In genomic region chr4:62695946-62696345, GRCm38 (mm10) we compare ENCODE assay signal across 8 mouse cellular contexts.
DNase-seq lines count a peak whose midpoint lies in the region; ATAC-seq and TF ChIP-seq lines count a peak whose summit lies in the region.

No protein-coding gene starts in this region.

- peaks cover 49% of the 10 kb centered on the region for H3K4me1 ChIP-seq in kidney, embryonic 16.5 days (ENCODE audit: insufficient read depth, low read length)
- peaks cover 10% of the 10 kb centered on the region; the same call in 1 of the 2 replicates for H3K4me1 ChIP-seq in stomach, postnatal 0 days (replicated peaks; ENCODE audit: control insufficient read depth, insufficient read depth)

- peak; percentile 29; the same call in 1 of the 2 replicates for ATAC-seq in granulocyte monocyte progenitor cell, adult 5-6 weeks (replicated peaks; ENCODE audit: poor library complexity, severe bottlenecking)
- no peak for ATAC-seq in kidney, embryonic 16.5 days (ENCODE audit: low FRiP score, low TSS enrichment)
- no peak for ATAC-seq in stomach, postnatal 0 days (ENCODE audit: low FRiP score, low TSS enrichment)

- H3K27ac ChIP-seq in kidney, embryonic 16.5 days (ENCODE audit: low read length): peak overlapping the region; percentile 30; the same call in 1 of the 2 replicates
- H3K27ac ChIP-seq in stomach, postnatal 0 days (replicated peaks): no peak overlapping the region

- peak; percentile 88 for TF ChIP-seq CTCF in stomach, postnatal 0 days (IDR thresholded peaks at IDR 0.05; ENCODE audit: low read depth)

- WGBS in kidney, embryonic 16.5 days: 72% methylated on average over 13 of the region's 13 CpGs
- 66% methylated on average over 13 of the region's 13 CpGs for WGBS in stomach, postnatal 0 days

- H3K9me3 ChIP-seq in kidney, embryonic 16.5 days (ENCODE audit: low read length): no peaks in the 10 kb centered on the region
- no peaks in the 10 kb centered on the region for H3K9me3 ChIP-seq in stomach, postnatal 0 days (ENCODE audit: control insufficient read depth, low read length)

- H3K4me3 ChIP-seq in kidney, embryonic 16.5 days (ENCODE audit: low read length): no peak overlapping the region
- no peak overlapping the region for H3K4me3 ChIP-seq in stomach, postnatal 0 days (ENCODE audit: low read depth, low read length)

- H3K36me3 ChIP-seq in kidney, embryonic 16.5 days (ENCODE audit: insufficient read depth, low read length): peaks cover 28% of the 10 kb centered on the region
- peaks cover 8% of the 10 kb centered on the region; the same call in 1 of the 2 replicates for H3K36me3 ChIP-seq in stomach, postnatal 0 days (ENCODE audit: control insufficient read depth, insufficient read depth, low read length)

- DNase-seq in gastrocnemius, adult 18-20 months (ENCODE audit: low spot score): peak; percentile 75
- DNase-seq in gastrocnemius, postnatal 36 days: no peak
- peak; percentile 82 for DNase-seq in CD4-positive helper T cell, adult 2 months (ENCODE audit: low read depth, low spot score)
- peak; percentile 50 for DNase-seq in c-Kit-positive CD71-positive TER-119-negative erythroid progenitor cells, embryonic 14.5 days (ENCODE audit: low read depth)
- DNase-seq in lung, postnatal 14 days: peak; percentile 76
- peak; percentile 60 for DNase-seq in stomach, postnatal 0 days (ENCODE audit: low spot score)

- no peak overlapping the region for H3K4me2 ChIP-seq in kidney, embryonic 16.5 days (replicated peaks; ENCODE audit: low read depth, low read length)
- no peak overlapping the region for H3K4me2 ChIP-seq in stomach, postnatal 0 days (replicated peaks; ENCODE audit: low read depth)

- TF ChIP-seq EP300 in stomach, postnatal 0 days (optimal IDR thresholded peaks at IDR 0.05): no peak

- no peak overlapping the region for H3K9ac ChIP-seq in kidney, embryonic 16.5 days (replicated peaks; ENCODE audit: low read length)
- H3K9ac ChIP-seq in stomach, postnatal 0 days (ENCODE audit: low read length): no peak overlapping the region

- H3K27me3 ChIP-seq in kidney, embryonic 16.5 days (ENCODE audit: insufficient read depth, low read length): no peaks in the 10 kb centered on the region
- no peaks in the 10 kb centered on the region for H3K27me3 ChIP-seq in stomach, postnatal 0 days (ENCODE audit: control insufficient read depth, insufficient read depth, low read length)

- intact Hi-C loops in gastrocnemius, postnatal 36 days (cut with DNase I): loop anchor here (1.0 kb wide), 1 partner anchor 135 kb away; no protein-coding TSS in a partner anchor

Comparison
In these comparisons a context has a peak if more than half of its experiments do, and no peak if none do; other contexts are left out.
1. DNase-seq: peak in gastrocnemius, adult 18-20 months (single experiment), CD4-positive helper T cell, adult 2 months (single experiment), c-Kit-positive CD71-positive TER-119-negative erythroid progenitor cells, embryonic 14.5 days (single experiment), lung, postnatal 14 days (single experiment) and stomach, postnatal 0 days (single experiment); none in gastrocnemius, postnatal 36 days (0 of 2).